Mouse (Mus musculus) retina, postnatal 7 days (tissue): Measurements from ENCODE around the gene Scnn1g.

Experiments used
- DNase-seq: peaks from one replicate; pipeline ENCODE4 v3.0.0-alpha.2; 2012; ENCODE audit warnings: low read depth, low spot score

The Scnn1g gene

DNA sequence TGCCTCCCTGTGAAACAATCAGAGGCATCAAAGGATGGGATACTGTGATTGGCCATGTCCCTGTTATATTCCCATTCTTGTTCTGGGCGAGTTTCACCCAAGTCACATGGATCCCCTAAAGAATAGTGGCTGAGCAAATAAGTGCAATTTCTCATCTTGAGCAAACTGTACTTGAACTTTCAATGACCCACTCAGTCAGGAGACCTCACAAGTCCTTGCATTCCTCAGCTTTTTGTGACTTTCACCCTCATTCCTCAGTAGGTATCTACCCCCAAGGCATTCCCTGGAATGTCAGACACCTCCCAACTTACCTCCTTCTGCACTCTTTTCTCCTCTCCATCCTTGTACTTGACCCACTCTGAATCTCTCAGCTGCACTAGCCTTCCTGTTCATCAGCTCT, 44.3 kb downstream of the Scnn1g start:
- DNase-seq: no peak

DNA sequence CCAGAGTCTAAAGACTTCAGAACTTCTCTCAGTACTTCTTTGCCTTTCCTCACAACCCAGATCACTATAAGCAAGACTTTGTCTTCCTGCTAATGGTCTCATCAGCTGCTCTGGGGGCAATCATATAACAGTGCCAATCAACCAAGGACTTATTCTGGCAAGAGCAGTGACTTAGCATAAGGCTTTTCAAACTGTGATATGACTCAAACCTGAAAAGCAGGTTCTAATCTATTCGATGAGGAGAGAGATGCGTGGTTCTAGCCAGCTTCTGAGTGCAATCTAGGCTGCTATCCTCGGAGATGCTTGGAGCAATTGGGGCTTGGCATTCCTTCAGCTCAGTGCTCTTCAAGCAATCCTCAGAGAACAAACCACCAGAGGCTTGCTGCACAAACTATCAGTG, 44.7 kb downstream of the Scnn1g start:
- DNase-seq: no peak

DNA sequence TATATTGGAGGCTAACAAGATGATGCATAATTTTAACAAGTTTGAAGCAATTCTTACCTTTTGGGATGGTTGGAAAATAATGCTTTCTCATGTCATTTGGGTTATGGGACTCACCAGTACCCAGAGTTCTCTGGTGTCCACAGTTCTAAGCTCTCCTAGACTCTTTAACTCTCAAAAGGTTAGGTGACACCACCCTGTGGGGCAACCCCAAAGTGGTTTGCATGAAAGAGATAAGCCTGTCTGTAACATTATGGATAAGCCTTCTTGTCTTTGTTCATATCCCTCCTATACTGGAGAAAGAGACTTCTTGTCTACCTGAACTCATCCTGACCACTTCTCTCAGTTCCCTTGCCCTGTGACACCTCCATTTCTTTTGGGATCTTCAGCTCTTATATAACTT, 45.1 kb downstream of the Scnn1g start:
- DNase-seq: no peak

DNA sequence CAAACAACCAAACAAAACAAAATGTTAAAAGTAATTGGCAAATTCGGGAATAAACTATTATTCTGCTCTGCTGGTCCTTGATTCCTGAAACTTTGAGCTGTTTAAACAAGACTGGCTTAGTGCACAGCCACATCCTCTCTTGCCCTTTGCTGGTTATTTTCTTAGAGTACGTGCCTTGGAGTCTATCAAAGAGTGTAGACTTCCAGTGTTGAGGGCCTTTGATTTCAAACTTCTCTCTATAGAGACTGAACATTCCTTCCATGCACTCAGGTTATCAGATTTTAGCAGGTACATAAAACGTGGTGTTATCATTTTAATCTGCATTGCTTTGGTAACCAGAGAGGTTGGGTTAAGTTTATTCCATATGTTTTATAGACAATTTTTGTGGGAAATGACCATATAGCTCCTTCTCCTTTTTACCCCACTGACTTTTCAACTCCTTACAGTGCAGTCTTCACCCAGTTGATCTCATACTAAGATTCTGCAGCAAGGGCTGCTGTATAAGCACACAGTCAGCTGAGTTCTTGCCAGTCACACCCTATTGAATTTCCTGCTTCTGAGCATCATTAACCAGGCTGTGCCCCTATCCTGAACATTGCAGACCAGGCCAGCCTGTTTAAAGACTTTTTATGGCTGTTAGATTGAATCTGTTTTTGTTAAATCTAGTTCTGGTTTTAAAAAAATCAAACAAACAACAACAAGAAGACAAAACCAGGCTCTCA, 48.1 kb downstream of the Scnn1g start:
- DNase-seq: no peak

DNA sequence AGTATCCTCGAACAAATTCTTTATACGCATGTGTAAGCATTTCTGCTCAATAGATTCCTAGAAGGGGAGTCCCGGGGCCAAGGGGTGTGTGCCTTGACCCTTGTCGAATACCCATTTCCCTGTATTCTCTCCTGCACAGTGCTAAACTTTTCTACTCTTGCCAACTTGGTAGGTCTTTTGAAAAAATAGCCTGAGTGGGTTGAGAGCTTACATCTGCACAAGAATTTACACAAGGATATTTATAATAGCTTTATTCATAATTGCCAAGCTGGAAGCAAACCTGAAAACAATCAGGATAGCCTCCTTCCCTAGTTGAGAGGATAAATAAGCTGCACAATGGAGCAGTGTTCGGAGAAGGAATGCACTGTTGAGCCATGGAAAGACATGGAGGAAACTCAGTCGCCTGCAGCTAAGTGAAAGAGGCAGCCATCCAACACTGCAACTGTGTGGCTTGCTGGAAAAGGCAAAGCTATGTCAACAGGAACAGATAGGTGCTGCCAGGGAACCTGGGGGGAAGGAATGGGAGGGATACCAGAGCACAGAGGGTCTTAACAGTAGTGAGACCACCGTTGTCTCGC, 51.5 kb downstream of the Scnn1g start:
- no peak for DNase-seq

DNA sequence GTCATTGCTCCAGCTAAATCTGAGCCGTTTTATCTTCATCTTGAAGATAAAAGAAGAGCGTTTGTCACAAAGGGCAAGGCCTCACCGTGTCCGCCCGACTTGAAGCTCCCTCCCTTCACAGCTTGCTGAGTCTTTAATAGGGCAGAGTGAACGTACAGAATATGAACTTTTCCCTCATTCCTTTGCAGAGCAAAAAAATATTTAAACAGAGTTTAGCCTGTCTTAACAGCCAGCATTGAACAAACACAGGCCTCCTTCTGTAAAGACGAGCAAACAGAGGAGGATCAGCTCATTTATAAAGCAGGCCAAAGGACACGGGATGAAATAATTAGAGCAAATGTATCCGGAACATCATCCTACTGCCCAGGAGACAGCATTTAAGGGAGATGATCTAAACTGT, 63.5 kb downstream of the Scnn1g start:
- DNase-seq: no peak

DNA sequence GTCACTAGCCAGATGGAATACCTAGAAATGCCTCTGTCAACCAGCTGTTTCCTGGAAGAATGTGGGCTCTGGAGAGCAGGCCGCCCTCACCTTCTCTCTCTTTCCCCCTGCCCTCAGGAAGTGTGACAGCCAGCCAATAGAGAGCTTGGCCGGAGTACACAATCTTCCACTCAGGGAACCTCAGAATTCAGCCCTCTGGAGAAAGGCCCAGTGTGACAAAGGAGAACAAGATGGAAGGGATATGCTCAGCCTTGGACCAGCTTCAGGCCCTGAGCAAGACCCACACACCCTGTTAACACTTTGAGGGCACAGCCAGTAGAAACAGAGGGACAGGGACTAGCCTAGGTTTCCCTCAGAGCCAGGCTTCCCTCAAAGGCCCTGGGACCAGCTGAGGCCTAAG, 68.2 kb downstream of the Scnn1g start:
- DNase-seq: no peak

DNA sequence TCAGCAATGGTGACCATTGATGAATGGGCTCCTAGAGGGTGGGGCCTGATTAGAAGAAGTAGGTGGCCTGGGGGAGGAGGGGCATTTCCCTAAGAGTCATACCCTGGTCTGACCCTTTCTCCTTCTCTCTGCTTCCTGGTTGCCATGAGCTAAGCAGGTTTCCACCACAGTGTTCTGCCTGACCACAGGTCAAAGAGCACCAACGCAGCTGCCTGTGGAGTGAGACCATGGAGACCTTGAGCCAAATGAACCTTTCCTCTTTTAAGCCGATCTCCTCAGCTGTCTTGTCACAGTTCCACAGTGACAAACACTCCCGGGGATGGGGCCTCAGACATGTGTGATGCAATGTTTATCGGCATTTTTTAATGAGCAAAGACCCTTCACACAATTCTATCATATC, 68.7 kb downstream of the Scnn1g start:
- no peak for DNase-seq

DNA sequence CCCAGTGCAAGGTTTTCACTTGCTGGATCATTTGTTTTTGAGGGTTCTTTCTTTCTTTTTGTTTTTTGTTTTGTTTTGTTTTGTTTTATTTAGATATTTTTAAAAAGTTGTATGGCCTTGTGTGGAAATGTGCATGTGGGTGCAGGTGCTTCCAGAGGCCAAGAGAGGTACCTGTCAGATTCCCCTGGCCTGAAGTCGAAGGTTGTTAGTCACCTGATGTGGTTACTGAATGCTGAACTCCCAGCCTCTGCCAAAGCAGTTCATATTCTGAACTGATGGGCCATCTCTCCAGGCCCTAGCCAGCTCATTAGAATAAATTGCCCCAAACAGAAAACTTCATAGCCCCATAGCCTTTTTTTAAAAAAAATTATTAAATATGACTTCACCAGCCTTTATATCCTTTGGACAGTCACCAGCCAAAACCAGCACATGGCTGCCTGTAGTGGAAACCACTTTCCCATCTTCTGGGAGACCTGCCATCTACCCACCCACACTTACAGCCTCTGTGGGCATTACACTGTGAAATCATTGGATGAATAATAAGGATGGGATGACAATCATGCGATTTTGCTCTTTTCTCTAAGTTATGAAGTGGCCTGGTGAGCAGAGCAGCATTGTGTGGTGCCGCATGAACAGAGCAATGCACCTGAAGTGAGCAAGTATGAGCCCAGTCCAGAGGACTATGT, 71.7 kb downstream of the Scnn1g start:
- no peak for DNase-seq

DNA sequence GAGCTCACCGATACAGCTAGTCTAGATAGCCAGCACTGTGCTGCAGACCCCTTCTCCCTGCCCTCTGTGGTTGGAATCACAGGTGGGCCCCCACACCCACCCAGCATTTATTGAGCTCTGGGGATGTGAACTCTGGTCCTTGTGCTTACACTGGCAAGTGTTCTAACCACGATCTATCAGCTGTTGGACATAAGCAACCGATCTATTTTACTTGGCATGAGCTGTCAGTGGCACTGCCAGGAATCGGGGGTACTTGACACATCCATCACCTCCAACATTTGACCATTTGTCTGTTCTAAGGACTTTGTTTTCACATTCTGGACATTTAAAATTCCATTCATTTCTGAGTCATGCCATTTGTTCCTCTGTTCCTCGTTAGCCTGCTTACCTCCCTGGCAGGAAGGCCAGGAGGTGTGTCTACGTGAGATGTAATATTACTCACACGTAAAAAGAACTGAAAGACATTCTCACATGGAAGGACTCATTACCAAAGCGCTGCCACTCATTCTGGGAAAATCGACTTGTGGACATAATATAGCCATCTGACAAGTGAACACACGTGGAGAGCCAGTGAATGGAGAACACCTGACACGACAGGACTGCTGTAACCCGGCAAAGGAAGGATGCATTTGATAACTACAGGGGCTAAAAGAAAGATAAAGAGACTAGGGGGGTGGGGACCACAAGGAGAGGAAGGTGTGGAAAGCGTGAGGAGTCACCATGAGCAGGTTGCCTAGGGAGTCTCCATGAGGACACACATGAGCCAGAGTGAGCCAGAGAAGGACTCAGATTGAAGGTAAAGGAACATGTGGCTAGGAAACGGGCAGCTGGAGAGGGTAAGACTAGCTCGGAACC, 73.7 kb downstream of the Scnn1g start:
- DNase-seq: no peak
